Mouse (Mus musculus) thymus, postnatal 25 days (tissue): ENCODE data around the gene Dapk3.
A peak's percentile ranks its signal among the peaks of the same experiment; 100 is the strongest.

Source experiments
- DNase-seq: peaks from one replicate; pipeline ENCODE4 v3.0.0; 2022

Gene Dapk3

GRCm38 (mm10) chr10:81182336-81183333 lies at the start of gene Dapk3:
Gene Dapk3 (plus strand): TSS chr10:81183005.
- DNase-seq: peak; percentile 94

- DNase-seq: peak; percentile 38
Measured at GRCm38 (mm10) chr10:81134181-81134587, 48.6 kb upstream of the Dapk3 start.

GRCm38 (mm10) chr10:81134966-81135681 lies 47.7 kb upstream of the Dapk3 start, which contains the start of gene Zbtb7a:
Gene Zbtb7a (plus strand): TSS chr10:81135220.
- DNase-seq: peak; percentile 36

- DNase-seq: peak; percentile 67
Measured at GRCm38 (mm10) chr10:81135831-81136705, 46.7 kb upstream of the Dapk3 start.

GRCm38 (mm10) chr10:81136706-81137231 lies 46.0 kb upstream of the Dapk3 start:
- peak; percentile 87 for DNase-seq

GRCm38 (mm10) chr10:81137252-81138130 lies 45.3 kb upstream of the Dapk3 start:
- DNase-seq: peak; percentile 100

- no peak for DNase-seq
Measured at GRCm38 (mm10) chr10:81138131-81138782, 44.5 kb upstream of the Dapk3 start.

GRCm38 (mm10) chr10:81138821-81139528 lies 43.8 kb upstream of the Dapk3 start:
- no peak for DNase-seq

- no peak for DNase-seq
Measured at GRCm38 (mm10) chr10:81139529-81139846, 43.3 kb upstream of the Dapk3 start.

- no peak for DNase-seq
Measured at GRCm38 (mm10) chr10:81140005-81140404, 42.8 kb upstream of the Dapk3 start.

GRCm38 (mm10) chr10:81140717-81141454 lies 41.9 kb upstream of the Dapk3 start:
- peak; percentile 36 for DNase-seq

GRCm38 (mm10) chr10:81141455-81142210 lies 41.2 kb upstream of the Dapk3 start:
- no peak for DNase-seq

GRCm38 (mm10) chr10:81142551-81142981 lies 40.2 kb upstream of the Dapk3 start:
- DNase-seq: no peak

GRCm38 (mm10) chr10:81143157-81143633 lies 39.6 kb upstream of the Dapk3 start:
- no peak for DNase-seq

GRCm38 (mm10) chr10:81143845-81144437 lies 38.9 kb upstream of the Dapk3 start:
- no peak for DNase-seq

- no peak for DNase-seq
Measured at GRCm38 (mm10) chr10:81144667-81145066, 38.1 kb upstream of the Dapk3 start.

GRCm38 (mm10) chr10:81145307-81145706 lies 37.5 kb upstream of the Dapk3 start:
- no peak for DNase-seq

- no peak for DNase-seq
Measured at GRCm38 (mm10) chr10:81145778-81146177, 37.0 kb upstream of the Dapk3 start.
